Mouse (Mus musculus) Muller cell, postnatal 12 days (primary cell): Measurements from ENCODE around the gene Cdkal1.

Source experiments
- DNase-seq: peaks from one replicate; pipeline ENCODE4 v3.0.0-alpha.2; 2015; ENCODE audit errors: inconsistent ontology term

Gene Cdkal1

DNA sequence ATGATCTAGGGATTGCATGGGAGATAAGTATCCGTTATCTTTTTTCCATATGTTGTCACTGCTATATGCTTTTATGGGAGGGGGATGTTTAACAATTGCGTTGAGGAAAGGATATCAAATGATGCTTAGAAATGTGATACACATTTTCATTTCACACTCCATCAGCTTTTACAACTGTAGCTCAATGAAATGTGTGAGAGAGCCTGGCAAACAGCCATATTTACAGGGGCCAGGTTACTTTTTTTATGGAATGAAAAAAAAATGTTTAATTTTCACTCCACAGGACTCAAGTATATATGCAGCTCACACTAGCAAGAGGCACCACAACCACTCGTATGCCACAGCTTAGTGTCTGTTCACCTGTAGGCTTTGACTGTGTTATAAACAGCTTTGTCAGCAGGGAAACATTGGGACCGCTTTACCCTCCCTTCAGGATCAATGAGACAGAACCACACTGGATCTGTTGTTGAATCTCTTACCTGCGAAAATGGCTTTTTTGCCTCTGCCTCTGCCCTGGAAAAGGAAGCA is 501.5 kb downstream of the Cdkal1 start:
- no peak for DNase-seq

DNA sequence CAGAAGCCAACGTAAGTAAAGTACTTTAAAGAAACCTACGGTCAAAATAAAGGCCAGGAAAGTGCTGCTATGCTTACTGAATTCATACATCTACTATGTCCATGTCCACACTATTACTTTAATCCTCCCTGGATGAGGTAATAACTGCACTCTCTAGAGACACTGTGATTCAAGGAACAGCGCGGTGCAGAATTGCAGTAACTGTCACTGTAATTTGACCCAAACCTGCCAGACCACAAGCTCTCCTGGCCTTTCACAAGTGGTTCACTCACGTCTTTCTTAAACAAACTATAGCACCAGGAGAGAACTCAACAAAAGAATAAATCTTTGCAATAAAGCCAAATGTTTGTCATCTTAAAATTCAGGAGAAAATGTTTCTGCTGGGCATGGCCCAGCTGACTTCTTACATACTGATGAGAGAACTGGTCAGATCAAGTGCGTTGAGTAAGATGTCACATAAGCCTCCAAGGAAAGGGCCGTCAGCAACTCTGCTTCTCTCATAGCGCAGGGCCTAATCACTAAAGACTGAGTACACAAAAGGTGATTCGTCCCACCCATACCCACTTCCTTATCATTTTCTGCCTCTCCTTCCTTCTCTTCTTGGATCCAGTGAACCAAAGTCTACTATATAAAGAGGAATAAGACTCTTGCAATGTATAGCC is 504.3 kb downstream of the Cdkal1 start:
- DNase-seq: no peak

DNA sequence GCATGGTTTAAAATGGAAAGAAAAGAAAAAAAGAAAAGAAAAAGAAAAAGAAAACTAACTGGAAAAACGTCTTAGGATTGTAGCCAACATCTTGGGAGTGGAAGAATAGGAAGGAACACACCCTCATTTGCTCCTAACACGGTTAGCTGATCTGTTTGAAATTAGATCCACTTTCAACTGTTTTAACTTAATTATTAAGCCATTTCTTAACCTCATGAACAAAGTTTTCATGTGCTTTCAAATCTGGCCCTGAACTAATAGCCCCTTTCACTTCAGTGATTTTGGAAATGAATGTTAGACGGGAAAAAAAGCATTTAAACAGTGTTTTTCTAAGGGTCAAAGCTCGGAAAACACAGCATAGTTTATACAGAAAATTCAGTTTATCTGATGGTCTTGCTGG is 505.5 kb downstream of the Cdkal1 start:
- no peak for DNase-seq

DNA sequence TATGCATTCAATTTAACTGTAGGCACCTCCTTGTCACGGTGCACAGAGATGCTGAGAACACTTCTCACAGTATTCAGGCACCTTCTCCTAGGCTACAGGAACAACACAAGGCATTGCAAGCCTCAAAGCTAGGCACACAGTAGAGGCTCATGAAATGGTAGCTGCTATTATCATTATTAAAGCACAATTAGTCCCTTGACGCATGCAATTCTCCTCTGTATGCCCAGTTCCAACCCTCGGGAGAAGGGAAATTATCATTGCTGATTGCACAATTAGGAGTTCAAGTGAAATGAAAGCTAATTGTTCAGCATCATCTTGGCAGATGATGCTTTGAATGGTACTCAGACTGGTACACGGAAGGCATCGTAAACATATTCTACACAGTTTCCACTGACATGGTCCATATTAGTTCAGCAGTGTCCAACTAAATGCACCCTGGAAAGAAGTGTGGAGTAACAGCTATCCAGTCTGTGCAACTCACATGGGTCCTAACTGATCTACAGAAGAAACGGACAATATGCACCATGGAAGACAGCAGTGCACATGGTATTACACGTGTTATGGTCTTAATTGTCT is 506.0 kb downstream of the Cdkal1 start:
- no peak for DNase-seq

DNA sequence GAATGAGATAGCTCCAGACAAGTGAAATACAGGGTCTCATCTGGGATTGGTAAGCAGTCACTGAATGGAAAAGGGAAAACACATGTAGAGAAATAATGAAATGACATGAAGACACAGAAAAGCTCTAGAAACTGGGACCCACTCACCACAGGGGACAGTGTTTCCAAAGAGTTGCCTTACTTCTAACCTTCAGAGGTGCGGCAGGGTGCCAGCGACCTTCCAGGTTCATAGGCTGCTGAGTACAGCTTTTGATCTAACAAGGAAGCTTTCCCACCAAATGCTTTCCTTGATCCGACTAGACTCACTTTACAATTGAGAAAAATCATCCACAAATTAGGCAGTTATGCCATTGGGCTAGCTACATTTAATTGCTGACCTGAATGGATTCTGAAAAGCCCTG is 507.1 kb downstream of the Cdkal1 start:
- DNase-seq: no peak

DNA sequence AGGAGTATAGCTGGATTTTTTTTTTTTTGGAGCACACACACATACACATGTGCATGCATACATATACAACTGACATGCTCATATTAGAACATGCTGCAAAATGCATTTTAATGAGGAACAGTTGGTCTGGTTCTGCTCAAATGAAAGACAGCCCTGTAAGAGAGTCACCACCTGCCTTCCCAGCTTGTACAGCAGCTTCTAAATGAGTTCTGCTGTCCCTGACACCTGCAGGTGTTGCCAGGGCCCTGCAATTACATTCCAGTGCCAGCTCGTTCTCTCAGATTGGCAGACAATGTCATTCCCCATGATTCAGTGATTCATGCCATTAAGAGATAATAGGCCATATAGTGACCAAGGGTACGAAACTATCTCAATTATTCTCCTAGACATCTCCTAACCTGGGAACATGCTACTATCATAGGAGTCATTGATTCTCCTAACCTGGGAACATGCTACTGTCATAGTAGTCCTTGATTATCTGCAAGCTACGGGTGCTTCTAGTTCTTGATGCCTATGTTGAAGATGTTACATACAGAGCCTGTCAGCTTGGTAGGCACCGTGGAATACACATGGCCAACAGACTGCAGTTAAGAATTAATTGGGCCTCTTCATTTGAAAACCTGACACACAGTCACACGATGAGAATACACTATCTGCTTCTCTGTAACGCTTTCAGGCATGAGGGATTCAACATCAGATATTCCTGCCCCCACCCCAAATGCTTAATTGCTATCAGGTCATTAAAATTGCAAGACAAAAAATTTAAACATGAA is 522.6 kb downstream of the Cdkal1 start:
- DNase-seq: no peak

DNA sequence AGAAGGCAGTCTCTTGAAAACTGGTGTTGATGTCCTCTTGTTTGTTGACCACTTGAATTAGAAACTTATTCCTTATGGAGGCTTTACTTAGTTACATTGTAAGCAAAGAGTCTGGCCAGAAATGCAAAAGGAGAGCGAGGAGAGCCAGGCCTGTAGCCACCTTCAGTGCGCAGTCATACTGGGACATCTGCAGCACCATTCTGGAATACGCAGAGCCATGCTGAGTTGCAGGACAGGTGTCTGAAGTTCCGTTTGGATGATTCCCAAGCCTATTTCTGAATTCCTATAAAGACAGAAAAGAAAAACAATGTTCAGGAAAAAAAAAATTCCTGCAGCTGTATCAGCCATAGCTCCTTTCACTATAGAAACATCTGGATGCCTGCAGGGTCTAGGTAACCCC is 529.5 kb downstream of the Cdkal1 start:
- no peak for DNase-seq

DNA sequence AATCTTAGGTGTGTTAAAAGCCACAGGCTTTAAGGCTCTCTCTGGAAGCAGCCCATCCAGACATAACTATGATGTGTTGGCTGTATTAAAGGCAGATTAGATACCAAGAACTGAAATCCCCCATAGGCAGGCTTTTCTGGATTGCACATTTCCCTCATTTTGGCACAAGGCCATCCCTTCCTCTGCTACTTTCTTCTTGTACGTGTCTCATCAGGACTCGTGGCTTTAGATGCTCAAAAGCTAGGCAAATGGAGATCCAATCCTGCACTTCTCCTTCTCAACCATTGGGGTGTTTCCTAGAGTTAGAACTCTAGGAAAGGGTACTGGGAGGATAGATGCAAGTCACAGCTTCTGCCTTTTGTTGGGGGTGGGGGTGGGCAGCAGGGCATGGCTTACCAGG is 535.1 kb downstream of the Cdkal1 start:
- DNase-seq: no peak

DNA sequence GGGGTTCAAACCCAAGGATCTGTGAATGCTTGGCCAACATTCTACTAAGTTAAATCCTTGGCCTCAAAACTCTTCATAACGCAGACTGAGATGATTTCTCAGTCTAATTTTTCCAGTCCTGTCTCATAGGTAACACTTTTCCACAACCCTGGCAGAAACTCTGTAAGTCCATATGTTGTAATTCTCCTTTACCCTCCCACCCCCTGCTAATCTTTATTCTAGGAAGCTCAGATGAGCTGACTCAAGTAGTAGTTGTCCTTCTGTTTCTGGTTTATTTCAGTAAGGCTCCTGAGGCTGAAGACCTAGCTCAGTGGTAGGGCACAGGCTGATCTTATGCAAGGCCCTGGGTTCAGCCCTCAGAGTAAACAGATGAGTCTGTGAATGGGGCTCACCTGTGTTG is 537.8 kb downstream of the Cdkal1 start:
- no peak for DNase-seq

DNA sequence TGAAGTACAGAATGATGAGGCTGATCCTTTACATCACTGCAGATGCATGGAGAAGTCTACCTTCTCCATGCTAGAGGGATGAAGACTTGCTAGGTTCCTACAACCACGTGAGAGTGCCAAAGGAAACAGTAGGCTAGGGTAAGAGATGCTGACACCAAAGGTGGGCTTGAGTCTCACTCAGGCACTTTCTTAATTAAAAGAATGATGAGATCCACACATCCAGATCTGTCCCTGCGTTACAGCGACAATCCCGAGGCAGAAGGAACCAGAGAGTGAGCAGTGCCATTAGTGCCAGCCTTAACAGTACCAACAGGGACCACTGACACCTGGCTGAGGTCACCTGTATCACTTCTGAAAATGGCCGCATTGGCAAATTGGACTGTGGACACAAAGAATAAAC is 539.2 kb downstream of the Cdkal1 start:
- no peak for DNase-seq

DNA sequence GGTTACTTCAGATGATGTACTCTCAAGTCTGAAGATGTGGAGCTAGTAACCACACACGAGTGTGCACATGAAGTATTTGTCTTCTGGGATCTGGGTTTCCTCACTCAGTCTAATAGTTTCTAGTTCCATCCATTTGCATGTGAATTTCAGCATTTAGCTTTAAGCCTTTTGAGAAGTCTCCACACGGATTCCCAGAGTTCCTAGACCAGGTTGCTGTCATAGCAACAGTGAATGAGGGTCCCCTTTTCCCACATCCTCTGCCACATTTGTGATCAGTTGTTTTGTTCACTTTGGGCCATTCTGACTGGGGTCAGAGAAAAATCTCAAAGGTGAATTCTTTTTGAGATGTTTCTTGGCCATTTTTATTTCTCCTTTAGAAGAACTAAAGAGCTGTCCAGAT is 543.4 kb downstream of the Cdkal1 start:
- DNase-seq: no peak

DNA sequence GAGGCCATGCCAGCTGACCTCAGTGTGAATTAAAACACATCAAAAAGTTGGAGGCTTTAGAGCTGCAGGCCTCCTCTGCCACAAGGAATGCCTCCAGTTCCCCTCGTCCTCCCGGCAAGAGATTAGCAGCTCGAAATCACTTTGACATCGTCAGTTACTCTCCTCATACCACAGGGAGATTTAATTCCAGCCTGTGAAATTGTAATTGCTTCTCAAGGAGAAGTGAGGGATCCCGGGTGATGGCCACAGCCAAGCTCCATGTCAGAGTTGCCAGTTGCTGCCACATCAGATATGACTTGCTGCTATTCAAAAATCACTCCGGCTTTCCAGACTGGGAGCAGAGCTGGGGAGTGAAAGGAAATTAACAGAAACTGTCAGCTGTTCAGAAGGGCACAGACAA is 548.1 kb downstream of the Cdkal1 start:
- peak; percentile 1 for DNase-seq

DNA sequence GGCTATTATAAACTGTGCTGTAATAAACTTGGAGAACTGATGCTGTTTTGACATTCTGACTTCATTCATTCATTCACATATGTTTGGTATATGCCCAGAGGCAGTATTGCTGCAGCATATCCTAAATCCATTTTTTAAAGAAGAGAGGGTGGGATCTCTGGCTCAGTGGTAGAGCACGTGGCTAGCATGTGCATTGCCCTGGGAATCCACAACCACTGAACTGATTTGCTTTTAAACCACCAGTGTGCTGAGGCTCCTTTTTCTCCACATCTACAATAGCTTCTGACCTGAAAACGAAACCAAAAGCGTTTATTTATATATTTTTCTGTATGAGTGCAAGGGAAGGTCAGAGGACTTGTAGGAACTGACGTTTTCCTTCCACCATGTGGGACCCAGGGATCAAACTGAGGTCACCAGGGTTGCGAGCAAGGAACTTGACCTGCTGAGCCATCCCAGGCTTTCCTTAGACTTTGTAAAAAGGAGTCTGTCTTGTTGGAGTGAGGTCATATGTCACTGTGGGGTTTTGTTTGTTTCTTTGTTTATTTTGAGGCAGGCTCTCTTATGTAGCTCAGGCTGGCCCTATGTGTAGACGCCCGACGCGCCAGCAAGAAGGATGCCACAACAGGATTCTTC is 562.8 kb downstream of the Cdkal1 start:
- no peak for DNase-seq

DNA sequence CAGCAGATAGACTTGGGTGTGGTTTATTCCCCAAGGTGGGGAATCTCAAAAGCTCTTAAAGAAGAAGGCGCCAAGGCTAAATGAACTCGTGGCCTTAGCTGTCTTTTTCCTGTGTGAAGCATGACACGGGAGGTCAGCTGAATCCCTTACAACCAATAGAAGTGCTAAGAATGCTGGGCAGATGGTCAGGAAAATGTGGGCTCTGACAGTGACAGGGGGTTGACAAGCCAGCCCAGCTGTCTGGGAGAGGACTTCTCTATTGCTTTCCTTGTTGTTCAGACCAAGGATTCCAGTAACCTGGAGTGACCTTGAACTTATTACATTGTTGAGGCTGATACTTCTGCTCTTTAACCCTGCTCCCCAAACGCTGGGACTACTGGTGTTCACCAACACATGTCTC is 564.9 kb downstream of the Cdkal1 start:
- no peak for DNase-seq

DNA sequence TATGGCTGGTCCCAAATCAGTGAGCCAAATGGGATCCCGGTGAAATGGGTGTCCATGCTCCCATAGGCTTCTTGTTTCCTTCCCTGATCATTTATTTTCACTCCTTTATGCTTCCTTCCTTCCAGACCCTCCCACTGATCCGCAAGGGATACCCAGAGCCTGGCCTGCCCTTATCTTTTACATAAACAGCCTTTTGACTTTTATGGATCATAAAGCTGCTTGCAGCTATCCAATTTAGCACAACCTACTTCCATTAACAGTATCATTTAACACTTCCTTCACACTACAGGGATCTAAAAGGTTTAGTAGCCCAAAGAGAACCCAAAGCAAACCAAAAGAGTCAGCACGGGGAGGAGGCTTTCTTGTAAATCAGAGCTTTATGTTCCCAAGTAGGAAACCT is 570.4 kb downstream of the Cdkal1 start:
- DNase-seq: no peak

DNA sequence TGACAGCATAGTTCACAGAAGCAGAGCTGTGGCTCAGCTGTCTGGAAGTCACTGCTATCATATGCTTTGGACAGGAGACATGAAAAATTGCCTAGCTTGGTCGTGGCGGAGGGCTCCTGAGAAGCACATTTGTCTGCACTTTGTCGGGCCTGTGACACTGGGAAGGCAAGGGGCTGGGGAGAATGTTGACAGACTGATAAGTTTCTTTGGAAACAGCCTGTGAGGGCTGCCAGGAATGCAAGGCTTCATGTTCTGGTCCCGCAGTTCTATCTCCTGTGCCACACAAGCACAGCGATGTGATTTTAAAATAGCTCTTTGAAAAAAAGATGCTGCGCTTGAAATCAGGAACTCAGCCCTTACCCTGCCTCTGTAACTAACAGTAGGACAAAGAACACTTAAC is 573.9 kb downstream of the Cdkal1 start:
- DNase-seq: no peak

DNA sequence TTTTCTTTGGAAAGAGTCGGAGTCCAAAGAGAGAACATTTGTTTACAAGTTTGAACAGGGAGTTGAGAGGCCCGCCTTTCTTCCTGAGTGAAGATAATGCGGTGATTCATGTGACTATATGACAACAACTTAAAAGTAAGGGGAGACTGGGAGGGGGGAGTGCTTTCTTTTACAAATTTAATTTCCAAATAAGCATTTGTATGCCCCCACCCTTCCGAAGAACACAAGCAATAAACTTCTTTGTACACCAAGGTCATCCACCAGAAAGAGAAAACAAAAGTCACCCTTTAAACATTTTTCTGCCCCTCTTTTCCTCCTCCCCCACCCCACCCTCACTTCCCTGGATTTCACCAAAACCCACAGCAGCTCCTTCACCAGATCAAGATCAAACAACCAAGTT is 577.3 kb downstream of the Cdkal1 start:
- no peak for DNase-seq

DNA sequence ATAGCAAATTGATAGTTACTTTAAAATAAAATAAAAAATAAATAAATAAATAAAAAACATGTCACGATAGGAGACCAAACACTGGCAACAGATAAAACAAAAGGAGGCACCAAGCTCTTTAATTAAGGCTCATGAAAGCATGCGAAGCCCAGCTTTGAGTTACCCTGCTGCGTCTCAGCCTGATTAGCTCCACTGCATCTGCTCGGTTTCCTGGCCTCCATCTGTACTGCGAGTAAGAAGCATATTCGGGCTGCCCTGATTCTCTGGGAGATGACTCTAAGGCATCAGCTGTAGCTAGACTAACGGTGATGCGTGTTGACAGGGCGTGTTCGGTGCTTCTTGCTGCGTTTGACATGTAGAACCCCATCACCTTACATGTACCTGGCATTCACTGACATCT is 581.2 kb downstream of the Cdkal1 start:
- DNase-seq: no peak

DNA sequence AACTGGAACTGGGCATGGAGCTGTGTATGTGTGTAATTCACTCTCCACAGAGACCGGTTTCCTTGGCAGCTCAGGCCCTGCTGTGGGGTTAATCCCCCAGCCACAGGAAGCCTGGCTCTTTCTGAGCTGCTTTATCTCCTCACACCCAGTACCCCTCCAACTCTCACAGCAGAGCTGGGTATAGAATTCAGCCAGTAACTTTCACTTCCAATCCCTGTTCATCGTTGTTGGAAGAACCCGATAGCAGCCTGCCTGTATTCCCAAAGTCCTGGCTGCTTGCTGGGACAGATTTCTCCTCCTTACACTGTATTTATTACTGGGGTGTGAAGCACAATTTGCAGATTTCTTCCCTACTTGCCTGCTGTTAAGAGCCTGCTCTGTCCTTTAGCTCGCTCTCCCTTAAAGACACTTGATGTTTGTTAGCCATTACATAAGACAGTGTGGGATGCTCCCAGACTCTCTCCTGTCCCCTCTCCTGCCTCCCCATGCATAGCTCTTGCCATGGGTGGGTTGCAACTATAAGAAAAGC is 581.7 kb downstream of the Cdkal1 start:
- peak; percentile 9 for DNase-seq

DNA sequence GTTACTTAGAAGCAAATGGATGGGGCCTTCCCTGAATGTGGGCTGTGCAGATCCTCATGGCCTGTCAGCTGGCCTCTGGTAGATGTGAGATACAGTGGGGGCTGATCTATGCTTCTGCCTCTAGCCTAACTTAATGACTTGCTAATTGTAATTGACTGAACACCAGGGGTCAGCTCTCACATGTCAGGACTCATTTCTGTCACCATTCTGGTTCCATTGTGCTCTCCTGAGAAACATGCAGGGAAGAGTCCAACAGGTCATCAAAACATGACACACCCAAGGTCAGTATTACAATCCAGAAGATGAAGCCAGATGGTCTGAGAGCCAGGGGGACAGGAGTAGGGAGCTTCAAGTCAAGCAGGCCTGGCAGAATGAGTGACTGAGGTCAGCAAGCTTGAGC is 584.0 kb downstream of the Cdkal1 start:
- peak; percentile 67 for DNase-seq

DNA sequence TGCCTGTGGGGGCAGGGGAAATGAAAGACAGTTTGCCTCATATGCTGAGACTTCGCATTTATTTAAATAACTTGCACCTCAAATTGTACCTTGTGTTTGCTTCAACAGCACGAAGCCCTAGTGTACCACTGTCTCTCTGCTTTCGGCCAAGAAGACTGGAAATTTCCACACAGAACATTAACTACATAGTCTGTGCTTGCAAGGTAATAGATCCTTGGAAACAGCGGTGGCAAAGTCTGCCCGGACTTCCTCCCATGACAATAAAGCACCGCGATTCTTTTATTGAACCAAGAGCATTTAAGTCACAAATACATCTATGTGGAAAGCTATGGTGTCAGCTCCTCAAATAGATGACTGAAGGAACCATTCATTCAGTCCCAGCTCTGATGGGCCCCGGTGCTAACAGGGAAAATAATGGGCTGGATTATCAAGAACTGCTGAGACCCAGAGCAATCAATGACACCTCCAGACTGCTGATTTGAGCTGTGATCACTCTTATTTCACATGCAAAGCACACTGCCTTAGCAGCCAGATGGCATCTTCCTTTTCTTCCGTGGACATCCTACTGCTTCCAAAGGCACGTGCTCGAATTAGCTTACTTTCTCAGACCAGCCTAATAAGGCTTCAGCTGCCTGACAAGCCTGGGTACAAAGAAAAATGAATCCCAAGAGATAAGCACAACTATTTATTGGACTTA is 591.3 kb downstream of the Cdkal1 start:
- no peak for DNase-seq

DNA sequence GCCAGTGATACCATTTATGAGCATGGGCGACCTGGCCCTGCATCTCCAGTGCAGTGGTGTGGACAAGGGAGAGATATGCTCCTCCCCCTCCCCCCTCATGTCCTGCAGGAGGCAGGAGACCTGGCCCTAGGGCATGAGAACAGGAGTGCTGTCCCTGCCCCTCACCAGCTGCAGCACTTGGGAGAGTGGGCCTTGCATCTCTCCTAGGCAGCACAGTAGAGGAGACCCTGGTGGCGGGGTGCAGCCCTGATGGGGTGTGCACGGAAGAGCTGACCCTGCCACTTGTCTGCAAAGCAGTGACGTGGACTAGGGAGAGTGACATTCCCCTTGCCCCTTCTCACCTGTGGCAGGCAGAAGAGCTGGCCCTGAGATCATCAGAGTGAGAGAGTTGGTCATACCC is 593.3 kb downstream of the Cdkal1 start:
- no peak for DNase-seq
